Mouse (Mus musculus) heart, postnatal 0 days (tissue): ENCODE measurements around the gene 1110051M20Rik.

ENCODE experiments used
- CTCF ChIP-seq: IDR thresholded peaks from 2 replicates; pipeline ENCODE4 v1.5.1; 2016; ENCODE audit warnings: antibody characterized with exemption, control low read depth, low read depth
- EP300 ChIP-seq: IDR thresholded peaks from 2 replicates; pipeline ENCODE4 v1.6.1; 2016; ENCODE audit warnings: antibody characterized with exemption, low read depth

- TF ChIP-seq CTCF (no peak), EP300 (no peak)
Observed at GRCm38 (mm10) chr2:91258830-91259229, 185.7 kb downstream of the 1110051M20Rik start.
